Mouse (Mus musculus) hindbrain, embryonic 13.5 days (tissue): Measurements from ENCODE around the gene Psme2. TPM values are rescaled to one million over a fixed set of nuclear protein-coding genes. Genes with fewer than 3 reads are reported as not detected.

Source experiments
- ATAC-seq: fragments of 200-750 bp; cut with Nextera tagmentation; 2 replicates; pipeline ENCODE4 v1.8.0; 2017; ENCODE audit warnings: moderate TSS enrichment; ENCODE audit not compliant: low FRiP score
- H3K27ac ChIP-seq: fragments of 300-500 bp; sonication (generic); 2 replicates; pipeline ENCODE4 v1.5.1; 2015; ENCODE audit warnings: inconsistent platforms, mild to moderate bottlenecking, moderate library complexity
- H3K27me3 ChIP-seq: fragments of 300-500 bp; sonication (generic); 2 replicates; pipeline ENCODE4 v1.6.1; 2015; ENCODE audit warnings: mild to moderate bottlenecking, inconsistent platforms
- H3K36me3 ChIP-seq: fragments of 300-500 bp; sonication (generic); 2 replicates; pipeline ENCODE4 v1.6.1; 2015; ENCODE audit warnings: mild to moderate bottlenecking, inconsistent platforms
- H3K4me1 ChIP-seq: fragments of 300-500 bp; sonication (generic); replicated peaks from 2 replicates; pipeline ENCODE4 v1.6.1; 2015; ENCODE audit warnings: inconsistent platforms
- H3K4me2 ChIP-seq: fragments of 300-500 bp; sonication (generic); 2 replicates; pipeline ENCODE4 v1.6.1; 2015; ENCODE audit warnings: inconsistent platforms, mild to moderate bottlenecking, moderate library complexity
- H3K4me3 ChIP-seq: fragments of 300-500 bp; sonication (generic); 2 replicates; pipeline ENCODE4 v1.5.1; 2015; ENCODE audit warnings: mild to moderate bottlenecking, inconsistent platforms
- H3K9ac ChIP-seq: fragments of 300-500 bp; sonication (generic); 2 replicates; pipeline ENCODE4 v1.6.1; 2015; ENCODE audit warnings: mild to moderate bottlenecking, inconsistent platforms
- H3K9me3 ChIP-seq: fragments of 300-500 bp; sonication (generic); 2 replicates; pipeline ENCODE4 v1.6.1; 2016; ENCODE audit warnings: inconsistent platforms
- WGBS: fragments of 180-500 bp; shearing (Covaris S2); methylation state at CpG from one replicate; pipeline ENCODE4 v1.1.7; 2015; 5-methylcytosine and 5-hydroxymethylcytosine counted together
- polyA plus RNA-seq: library from polyadenylated mRNA; unstranded; fragments of >200 nt; fragmentation: Nextera tagmentation; extraction: Ambion mirVana; gene quantifications from 2 replicates; pipeline ENCODE4 v1.2.1, GENCODE M21; 2015

Gene Psme2
- polyA plus RNA-seq, 1 experiment from 2014 or later = 215 TPM

DNA sequence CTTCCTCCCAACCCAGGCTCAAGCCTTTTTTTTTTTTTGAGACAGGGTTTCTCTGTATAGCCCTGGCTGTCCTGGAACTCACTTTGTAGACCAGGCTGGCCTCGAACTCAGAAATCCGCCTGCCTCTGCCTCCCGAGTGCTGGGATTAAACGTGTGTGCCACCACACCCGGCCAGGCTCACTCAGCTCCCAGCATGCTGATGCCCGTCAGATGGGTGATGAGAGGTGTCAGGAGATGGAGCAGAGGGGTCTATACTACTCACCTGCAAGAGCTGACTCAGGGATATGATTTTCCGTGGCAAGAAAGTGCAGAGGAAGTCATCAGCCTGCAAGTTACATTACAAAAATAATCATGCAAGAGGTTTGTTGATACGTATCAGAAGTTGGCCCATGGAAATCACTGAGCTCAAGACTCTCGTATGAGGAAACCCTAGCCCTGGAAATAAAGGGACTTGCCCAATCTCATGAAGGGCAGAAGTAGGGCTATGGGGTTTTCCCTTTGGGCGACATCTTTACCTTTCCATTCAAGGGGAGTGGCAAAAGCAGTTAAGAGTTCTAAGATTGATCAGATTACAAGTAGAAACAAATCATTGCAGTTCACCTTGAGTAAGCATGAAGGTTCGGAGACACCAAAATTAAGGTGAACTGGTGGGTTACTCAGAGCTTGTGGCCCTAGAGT lies 1.0 kb downstream of the Psme2 start:
- peak overlapping the region; percentile 87 for H3K4me2 ChIP-seq
- no peak for ATAC-seq
- WGBS = 89% methylated on average over 11 of the region's 11 CpGs
- H3K27ac ChIP-seq = peak overlapping the region; percentile 94; the same call in 1 of the 2 replicates
- peaks cover 41% of the 10 kb centered on the region for H3K4me1 ChIP-seq
- H3K4me3 ChIP-seq = peak overlapping the region; percentile 96
- peak overlapping the region; percentile 94 for H3K9ac ChIP-seq
- peaks cover 28% of the 10 kb centered on the region for H3K36me3 ChIP-seq
- H3K9me3 ChIP-seq = no peaks in the 10 kb centered on the region
- 0 out of 2 replicates have a peak, but pooled peaks cover 5% of the 10 kb centered on the region for H3K27me3 ChIP-seq

DNA sequence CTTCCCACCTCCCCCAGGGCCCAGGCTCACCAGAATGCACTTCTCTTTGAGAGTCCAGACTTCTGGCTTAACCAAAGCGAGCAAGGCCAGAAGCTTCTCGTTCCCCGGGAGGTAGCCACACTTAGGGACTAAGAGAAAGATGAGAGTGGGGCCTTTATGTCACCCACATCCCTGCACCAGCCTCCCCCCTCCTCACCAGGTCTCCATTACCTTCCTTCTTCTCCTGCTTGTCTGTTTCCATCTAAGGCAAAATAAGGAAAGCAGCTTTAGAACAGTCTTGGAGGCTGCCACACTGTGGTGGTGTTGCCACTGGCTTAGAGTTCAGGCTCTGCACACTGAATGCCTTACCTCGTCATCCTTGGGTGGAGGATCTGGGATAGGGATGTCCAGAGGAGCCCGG lies 1.6 kb downstream of the Psme2 start:
- no peak for ATAC-seq
- 93% methylated on average over 5 of the region's 5 CpGs for WGBS
- Histone ChIP-seq H3K9ac (peak overlapping the region; percentile 94; the same call in 1 of the 2 replicates), H3K4me2 (no peak overlapping the region), H3K36me3 (peaks cover 22% of the 10 kb centered on the region), H3K4me1 (peaks cover 47% of the 10 kb centered on the region), H3K27me3 (0 out of 2 replicates have a peak, but pooled peaks cover 6% of the 10 kb centered on the region), H3K27ac (no peak overlapping the region), H3K4me3 (no peak overlapping the region), H3K9me3 (no peaks in the 10 kb centered on the region)

DNA sequence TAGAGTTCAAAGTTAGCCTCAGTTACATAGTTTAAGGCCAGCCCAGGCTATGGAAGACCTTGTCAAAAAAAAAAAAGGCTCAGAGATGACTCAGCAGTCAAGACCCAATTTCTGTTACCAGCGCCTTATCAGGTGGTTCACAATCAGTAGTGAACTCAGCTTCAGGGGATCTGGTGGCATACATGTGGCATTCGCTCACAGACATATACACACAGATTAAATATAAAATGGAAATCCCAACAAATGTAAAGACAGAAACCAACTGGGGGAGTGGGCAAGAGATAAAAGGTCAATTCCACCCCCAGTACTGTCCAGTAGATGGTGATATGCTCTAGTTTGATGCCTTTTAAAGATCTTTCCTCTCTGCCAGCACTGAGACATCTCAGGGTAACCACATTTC lies 4.8 kb downstream of the Psme2 start:
- WGBS = 95% methylated on average over 2 of the region's 2 CpGs
- ATAC-seq = no peak

DNA sequence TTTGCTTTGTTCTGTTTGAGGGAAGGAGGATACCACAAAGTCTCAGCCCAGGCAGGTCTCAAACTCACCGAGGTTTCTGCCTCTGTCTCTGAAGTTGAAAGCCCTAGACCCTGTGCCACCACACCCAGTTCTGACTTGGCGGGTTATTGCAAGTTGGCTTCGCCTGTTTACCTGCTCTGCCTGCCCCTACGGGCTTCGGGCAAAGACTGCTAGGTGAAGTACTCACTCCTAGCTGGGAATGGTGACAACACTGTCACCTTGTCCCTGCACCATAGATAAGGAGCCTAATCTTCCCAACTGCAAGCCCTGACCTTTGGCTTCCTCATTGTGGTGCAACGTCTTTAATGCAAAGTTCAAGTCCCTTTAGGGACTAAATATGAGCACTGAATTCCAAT lies 5.3 kb downstream of the Psme2 start:
- H3K9ac ChIP-seq = no peak overlapping the region
- 0 out of 2 replicates have a peak, but pooled peaks cover 8% of the 10 kb centered on the region for H3K27me3 ChIP-seq
- H3K4me3 ChIP-seq = peak overlapping the region; percentile 47; the same call in 1 of the 2 replicates
- no peak overlapping the region for H3K27ac ChIP-seq
- H3K9me3 ChIP-seq = no peaks in the 10 kb centered on the region
- no peak for ATAC-seq
- WGBS = 70% methylated on average over 6 of the region's 6 CpGs
- peak overlapping the region; percentile 71; the same call in 1 of the 2 replicates for H3K4me2 ChIP-seq
- H3K4me1 ChIP-seq = peaks cover 26% of the 10 kb centered on the region
- H3K36me3 ChIP-seq = peaks cover 32% of the 10 kb centered on the region

More for the DNA sequence above, 4.8 kb downstream of the Psme2 start:
- Histone ChIP-seq H3K9ac (no peak overlapping the region), H3K36me3 (peaks cover 26% of the 10 kb centered on the region), H3K27ac (no peak overlapping the region), H3K4me3 (no peak overlapping the region), H3K27me3 (0 out of 2 replicates have a peak, but pooled peaks cover 8% of the 10 kb centered on the region), H3K4me2 (no peak overlapping the region), H3K9me3 (no peaks in the 10 kb centered on the region), H3K4me1 (peaks cover 26% of the 10 kb centered on the region)

DNA sequence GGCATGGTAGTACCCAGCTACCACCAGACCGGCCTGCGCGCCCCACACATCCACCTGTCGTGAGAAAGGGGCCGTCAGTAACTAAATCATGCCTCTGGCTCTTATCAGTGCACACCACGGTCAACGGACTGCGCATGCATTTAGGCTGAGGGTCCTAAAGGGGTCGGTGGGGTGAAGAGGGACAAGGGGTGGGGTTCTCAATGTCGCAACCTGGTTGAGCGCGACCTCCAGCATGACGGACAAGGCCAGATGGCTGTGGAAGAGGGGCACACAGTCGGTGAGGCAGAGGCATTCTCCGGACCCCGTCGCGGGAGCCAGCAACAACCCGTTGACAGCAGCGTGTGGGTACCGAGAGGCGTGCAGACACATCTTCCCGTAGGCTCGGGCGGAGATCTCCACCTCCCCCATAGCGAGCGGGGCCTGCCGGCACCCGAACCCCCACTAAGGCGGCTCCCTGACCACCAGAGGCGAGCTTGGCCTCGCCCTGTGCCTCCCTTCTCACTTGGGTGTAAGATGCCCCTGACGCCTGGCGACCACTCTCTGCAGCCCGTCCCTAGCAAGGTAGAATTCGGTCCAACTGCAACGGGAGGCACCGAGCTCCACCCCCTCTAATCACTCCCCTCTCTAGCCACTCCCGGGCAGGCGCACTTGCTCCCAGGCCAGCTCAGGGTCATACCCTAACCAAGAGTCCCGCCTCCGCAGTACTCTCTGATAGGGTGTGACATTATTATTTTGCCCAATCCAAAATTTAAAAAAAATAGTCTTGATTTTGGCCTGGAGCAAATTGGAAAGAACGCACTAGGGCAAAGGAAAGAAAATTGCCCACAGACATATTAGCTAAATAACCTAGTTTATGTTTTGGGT lies 6.0 kb downstream of the Psme2 start, which contains the start of gene Emc9:
Emc9 (minus strand) TSS at position 601 of the 864 bp plus-strand sequence.
- ATAC-seq = peak; percentile 65
- peaks cover 21% of the 10 kb centered on the region for H3K4me1 ChIP-seq
- 3% methylated on average over 42 of the region's 43 CpGs for WGBS

DNA sequence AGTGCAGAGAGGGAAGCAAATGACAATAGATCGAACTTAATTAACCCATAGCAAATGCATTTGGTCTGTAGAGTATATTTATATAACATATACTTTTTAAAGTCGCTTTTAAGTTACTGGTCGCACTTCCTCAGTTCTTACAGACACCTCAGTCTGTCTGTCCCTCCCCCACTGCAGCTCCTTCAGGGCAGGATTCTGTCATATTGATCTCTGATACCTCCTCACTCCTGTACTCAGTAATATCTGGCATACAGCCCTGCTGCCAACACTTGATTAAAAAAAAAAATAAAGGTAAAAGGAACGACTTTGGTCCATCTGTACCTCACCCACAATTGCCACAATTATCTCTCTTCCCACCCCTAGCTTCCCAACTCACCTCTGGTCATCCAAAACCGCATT lies 6.6 kb downstream of the Psme2 start:
- Histone ChIP-seq H3K36me3 (peaks cover 39% of the 10 kb centered on the region), H3K9ac (peak overlapping the region; percentile 77), H3K4me2 (peak overlapping the region; percentile 71), H3K27me3 (0 out of 2 replicates have a peak, but pooled peaks cover 8% of the 10 kb centered on the region), H3K27ac (no peak overlapping the region), H3K9me3 (no peaks in the 10 kb centered on the region), H3K4me1 (peaks cover 21% of the 10 kb centered on the region), H3K4me3 (peak overlapping the region; percentile 47)
- ATAC-seq = no peak
- 39% methylated on average over 5 of the region's 5 CpGs for WGBS

More for the DNA sequence above, 6.0 kb downstream of the Psme2 start, which contains the start of gene Emc9:
- peak within 1 kb of the TSS; percentile 77 for H3K9ac ChIP-seq
- no peaks in the 10 kb centered on the region for H3K9me3 ChIP-seq
- peak within 1 kb of the TSS; percentile 44 for H3K27ac ChIP-seq
- H3K27me3 ChIP-seq = 0 out of 2 replicates have a peak, but pooled peaks cover 8% of the 10 kb centered on the region
- H3K4me3 ChIP-seq = peak within 1 kb of the TSS; percentile 47
- H3K36me3 ChIP-seq = peaks cover 38% of the 10 kb centered on the region
- H3K4me2 ChIP-seq = peak within 1 kb of the TSS; percentile 71

DNA sequence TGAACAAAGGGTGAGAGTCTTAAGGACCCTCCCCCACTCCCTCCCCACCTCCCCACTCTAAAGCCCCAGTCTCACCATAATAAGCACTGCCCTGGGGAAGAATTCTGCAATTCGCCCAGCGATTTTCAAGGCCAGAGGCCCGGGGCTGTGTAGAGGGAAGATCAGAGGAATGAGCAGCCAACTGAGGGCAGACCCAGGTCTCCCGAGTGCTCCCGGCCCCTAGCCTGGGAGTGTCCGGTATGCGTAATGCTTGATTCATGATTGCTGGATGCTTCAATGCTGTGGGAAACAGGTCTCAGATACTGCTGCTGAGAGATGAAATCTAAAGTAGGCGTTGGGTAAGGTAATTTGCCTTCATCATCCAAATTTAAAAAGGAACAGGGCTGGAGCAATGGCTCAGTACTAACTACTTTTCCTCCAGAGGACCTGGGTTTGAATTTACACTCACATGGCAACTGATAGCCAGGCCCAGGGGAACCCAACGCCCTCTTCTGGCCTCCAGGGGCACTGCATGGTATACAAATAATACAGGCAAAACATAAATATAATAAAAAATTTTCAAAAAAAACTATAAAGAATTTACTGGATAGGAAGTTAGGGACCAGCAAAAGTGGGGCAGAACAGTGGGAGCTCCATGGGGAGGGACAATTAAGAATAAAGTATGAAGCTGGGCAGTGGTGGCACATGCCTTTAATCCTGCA lies 8.8 kb downstream of the Psme2 start:
- ATAC-seq = no peak
- H3K4me2 ChIP-seq = no peak overlapping the region
- 74% methylated on average over 9 of the region's 9 CpGs for WGBS
- 0 out of 2 replicates have a peak, but pooled peaks cover 8% of the 10 kb centered on the region for H3K27me3 ChIP-seq
- H3K9ac ChIP-seq = no peak overlapping the region
- H3K4me1 ChIP-seq = peaks cover 35% of the 10 kb centered on the region
- H3K4me3 ChIP-seq = no peak overlapping the region
- no peaks in the 10 kb centered on the region for H3K9me3 ChIP-seq
- peaks cover 28% of the 10 kb centered on the region for H3K36me3 ChIP-seq
- H3K27ac ChIP-seq = no peak overlapping the region

DNA sequence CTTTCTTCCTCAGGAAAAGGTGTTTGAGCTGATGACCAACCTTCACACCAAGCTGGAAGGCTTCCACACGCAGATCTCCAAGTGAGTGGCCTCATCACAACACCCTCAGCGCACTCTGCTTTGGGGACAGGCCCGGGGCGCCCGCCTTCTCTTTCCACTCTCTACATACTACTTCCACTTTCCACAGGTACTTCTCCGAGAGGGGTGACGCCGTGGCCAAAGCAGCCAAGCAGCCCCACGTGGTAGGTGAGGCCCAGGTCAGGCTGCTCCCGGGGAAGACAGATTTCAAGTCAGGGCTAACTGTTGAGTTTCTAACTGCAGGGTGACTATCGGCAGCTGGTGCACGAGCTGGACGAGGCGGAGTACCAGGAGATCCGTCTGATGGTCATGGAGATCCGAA lies 10.2 kb downstream of the Psme2 start:
- no peak overlapping the region for H3K4me2 ChIP-seq
- ATAC-seq = no peak
- H3K9ac ChIP-seq = no peak overlapping the region
- no peaks in the 10 kb centered on the region for H3K9me3 ChIP-seq
- H3K4me1 ChIP-seq = peaks cover 35% of the 10 kb centered on the region
- no peak overlapping the region for H3K27ac ChIP-seq
- 97% methylated on average over 16 of the region's 16 CpGs for WGBS
- no peak overlapping the region for H3K4me3 ChIP-seq
- 0 out of 2 replicates have a peak, but pooled peaks cover 6% of the 10 kb centered on the region for H3K27me3 ChIP-seq
- H3K36me3 ChIP-seq = peaks cover 23% of the 10 kb centered on the region

DNA sequence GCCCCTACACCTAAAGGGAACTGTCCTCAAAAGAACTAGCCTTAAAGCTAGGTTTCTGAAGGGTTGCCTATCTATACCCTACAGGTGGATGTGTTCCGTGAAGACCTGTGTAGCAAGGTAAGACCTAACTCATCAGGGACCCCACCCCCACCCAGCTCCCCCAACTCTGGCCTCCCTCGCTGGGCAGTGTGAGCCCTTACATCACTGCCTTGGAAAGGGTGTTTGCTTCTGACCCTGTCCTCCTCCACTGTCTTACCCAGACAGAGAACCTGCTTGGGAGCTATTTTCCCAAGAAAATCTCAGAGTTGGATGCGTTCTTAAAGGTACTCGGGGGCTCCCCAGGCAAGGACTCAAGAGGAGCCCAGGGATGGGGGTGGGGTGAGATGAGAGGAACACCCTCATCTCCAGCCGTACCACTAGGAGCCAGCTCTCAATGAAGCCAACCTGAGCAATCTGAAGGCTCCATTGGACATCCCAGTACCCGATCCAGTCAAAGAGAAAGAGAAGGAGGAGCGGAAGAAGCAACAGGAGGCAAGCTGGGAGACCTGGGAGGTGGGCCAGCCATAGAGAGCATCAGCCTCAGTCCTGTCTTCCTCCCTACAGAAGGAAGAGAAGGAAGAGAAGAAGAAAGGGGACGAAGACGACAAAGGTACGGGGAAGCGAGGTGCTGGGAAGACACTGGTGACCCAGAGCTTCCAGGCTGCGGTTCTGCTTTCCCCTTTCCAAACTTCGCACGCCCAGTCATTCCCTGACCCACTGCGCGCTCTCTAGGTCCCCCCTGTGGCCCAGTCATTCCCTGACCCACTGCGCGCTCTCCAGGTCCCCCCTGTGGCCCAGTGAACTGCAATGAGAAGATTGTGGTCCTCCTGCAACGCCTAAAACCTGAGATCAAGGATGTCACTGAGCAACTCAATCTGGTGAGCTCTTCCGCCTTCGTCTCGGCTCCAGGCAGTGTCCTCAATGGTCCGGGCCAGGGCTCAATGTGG lies 11.1 kb downstream of the Psme2 start:
- Histone ChIP-seq H3K36me3 (peaks cover 23% of the 10 kb centered on the region), H3K9me3 (no peaks in the 10 kb centered on the region), H3K4me2 (no peak overlapping the region), H3K27me3 (0 out of 2 replicates have a peak, but pooled peaks cover 3% of the 10 kb centered on the region), H3K4me1 (peaks cover 34% of the 10 kb centered on the region), H3K4me3 (no peak overlapping the region), H3K27ac (no peak overlapping the region), H3K9ac (no peak overlapping the region)
- ATAC-seq = no peak
- 86% methylated on average over 23 of the region's 23 CpGs for WGBS

DNA sequence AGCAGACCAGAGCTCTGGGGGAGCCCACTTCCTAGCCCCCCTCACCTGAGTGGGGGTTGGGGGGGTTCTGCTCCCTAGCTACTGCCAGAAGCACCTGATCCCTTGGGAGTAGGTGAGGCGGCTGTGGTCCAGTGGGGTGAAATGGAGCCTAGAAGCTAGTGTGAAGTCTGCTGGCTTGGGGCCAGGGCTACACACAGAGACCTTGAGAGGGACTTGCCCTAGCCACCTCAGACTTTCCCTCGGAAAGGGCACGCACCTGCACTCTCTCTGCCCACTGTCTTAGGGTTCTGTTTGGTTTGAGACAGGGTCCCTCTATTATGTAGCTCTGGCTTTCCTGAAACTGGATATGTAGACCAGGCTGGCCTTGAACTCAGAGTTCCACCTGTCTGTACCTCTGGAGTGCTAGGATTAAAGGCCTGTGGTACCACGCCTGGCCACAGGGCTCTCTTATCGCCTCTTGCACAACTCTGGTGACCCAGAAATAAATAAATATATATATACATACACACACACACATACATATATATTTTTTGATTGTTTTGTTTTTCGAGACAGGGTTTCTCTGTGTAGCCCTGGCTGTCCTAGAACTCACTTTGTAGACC lies 12.1 kb downstream of the Psme2 start:
- peak; percentile 61 for ATAC-seq

More for the DNA sequence above, 12.1 kb downstream of the Psme2 start:
- 38% methylated on average over 6 of the region's 6 CpGs for WGBS
- Histone ChIP-seq H3K27me3 (no peaks in the 10 kb centered on the region), H3K36me3 (peaks cover 23% of the 10 kb centered on the region), H3K9ac (peak overlapping the region; percentile 92), H3K27ac (peak overlapping the region; percentile 92), H3K4me2 (peak overlapping the region; percentile 92), H3K4me3 (peak overlapping the region; percentile 71), H3K4me1 (peaks cover 29% of the 10 kb centered on the region), H3K9me3 (no peaks in the 10 kb centered on the region)
